Mouse (Mus musculus): ENCODE results near the gene Hapln2.

Gene Hapln2
- long read RNA-seq, experiment 1: 0 reads
- long read RNA-seq, experiment 2: 0 reads

GRCm38 (mm10) chr3:88027434-88028186 is at the start of gene Hapln2:
Gene Hapln2 (minus strand): TSS chr3:88027583.
- intact Hi-C loops (cut with DNase I): no loop called here

DNA sequence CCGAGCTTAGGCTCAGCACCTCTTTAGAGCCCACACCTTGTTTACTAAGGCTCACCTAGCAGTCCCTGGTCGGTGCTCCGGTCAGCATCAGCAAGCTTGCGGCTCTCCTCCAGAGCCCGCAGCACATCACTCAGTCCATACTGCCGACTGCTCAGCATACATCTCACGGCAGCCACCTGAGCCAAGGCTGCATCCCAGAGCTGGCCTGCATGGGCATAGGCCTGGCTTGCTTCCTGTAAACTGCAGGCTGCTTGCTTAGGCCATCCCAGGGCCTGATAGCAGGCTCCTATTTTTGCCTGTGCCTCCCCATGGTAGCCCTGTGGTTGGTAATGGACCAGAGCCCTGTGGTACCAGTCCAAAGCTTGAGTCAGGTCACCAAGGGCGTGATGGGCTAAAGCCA is 47.4 kb upstream of the Hapln2 start:
- intact Hi-C loops (cut with DNase I): loop anchor here (10.0 kb wide), 1 partner anchor 140 kb away; the partner anchor contains the start of genes Isg20l2 and Rrnad1

- intact Hi-C loops (cut with DNase I): loop anchor here (10.0 kb wide), 1 partner anchor 140 kb away; the partner anchor contains the start of genes Isg20l2 and Rrnad1
Measured at GRCm38 (mm10) chr3:88074351-88074750, 47.0 kb upstream of the Hapln2 start.

GRCm38 (mm10) chr3:88073631-88074030 is 46.2 kb upstream of the Hapln2 start:
- intact Hi-C loops (cut with DNase I): loop anchor here (10.0 kb wide), 1 partner anchor 139 kb away; the partner anchor contains the start of genes Isg20l2 and Rrnad1

GRCm38 (mm10) chr3:88071783-88072182 is 44.4 kb upstream of the Hapln2 start:
- intact Hi-C loops (cut with DNase I): loop anchor here (1.0 to 10.0 kb wide), 2 partner anchors 60 to 137 kb away; partner anchors contain the start of genes Isg20l2 and Rrnad1

GRCm38 (mm10) chr3:88068386-88068785 is 41.0 kb upstream of the Hapln2 start:
- intact Hi-C loops (cut with DNase I): no loop called here

DNA sequence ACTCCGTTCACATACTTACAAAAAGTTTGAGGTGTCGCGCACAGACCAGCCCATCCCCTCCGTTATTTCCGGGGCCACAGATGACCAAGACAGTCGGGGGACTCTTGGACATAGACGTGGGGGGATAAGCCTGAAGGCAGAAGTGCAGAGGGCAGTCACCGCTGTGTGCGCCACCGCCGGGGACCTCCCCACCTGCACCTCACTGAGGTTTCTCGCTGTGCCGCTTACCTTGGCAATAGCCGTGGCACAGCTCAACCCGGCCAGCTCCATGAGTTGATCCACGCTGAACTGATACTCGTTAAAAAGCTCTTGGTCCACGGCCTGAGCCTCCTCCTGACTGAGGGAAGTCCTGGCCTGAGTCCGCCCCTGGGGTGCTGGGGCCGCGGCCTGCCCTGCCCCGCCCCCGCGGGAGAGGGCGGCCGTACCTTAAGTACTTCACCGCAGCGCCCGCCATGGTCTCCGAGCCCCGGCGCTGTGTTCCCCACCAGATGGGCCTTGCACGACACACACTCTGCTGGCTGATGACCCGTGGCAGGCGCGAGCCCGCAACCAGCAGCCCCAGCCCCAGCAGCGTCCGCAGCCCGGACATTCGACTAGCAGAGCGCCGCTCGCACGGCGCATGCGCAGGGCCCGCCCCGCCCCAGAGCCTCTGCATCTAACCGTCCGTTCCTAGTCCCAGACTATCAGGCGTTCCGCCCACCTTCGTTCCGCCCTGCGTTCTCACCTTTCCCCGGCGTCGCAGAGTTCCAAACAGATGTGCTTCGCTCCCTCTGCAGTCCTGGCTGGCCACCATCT is 30.7 kb upstream of the Hapln2 start, which contains the start of gene Naxe:
Naxe (minus strand) TSS at position 594 of the 795 bp plus-strand sequence.
- intact Hi-C loops (cut with DNase I): loop anchor here (5.0 kb wide), 1 partner anchor 36 kb away; no protein-coding TSS in a partner anchor

DNA sequence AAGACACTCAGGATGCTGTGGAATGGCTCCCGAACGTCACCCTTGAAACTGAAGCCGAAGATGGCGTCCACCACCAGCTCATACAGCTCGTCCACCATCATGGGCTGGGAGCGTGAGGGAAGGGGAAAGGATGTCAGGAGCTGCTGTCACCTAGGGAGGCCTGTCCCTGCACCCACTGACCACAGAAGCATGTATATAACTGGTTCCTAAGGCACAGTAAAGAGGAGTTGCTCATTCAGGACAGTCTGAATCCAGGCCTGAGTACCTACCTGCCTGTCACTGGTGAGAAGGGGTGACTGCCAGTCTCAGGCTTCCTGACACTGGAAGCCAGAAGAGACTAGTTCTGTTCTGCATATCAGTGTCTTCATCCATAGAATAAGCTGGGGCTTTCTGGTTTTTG is 29.6 kb upstream of the Hapln2 start:
- intact Hi-C loops (cut with DNase I): loop anchor here (5.0 kb wide), 1 partner anchor 35 kb away; no protein-coding TSS in a partner anchor

DNA sequence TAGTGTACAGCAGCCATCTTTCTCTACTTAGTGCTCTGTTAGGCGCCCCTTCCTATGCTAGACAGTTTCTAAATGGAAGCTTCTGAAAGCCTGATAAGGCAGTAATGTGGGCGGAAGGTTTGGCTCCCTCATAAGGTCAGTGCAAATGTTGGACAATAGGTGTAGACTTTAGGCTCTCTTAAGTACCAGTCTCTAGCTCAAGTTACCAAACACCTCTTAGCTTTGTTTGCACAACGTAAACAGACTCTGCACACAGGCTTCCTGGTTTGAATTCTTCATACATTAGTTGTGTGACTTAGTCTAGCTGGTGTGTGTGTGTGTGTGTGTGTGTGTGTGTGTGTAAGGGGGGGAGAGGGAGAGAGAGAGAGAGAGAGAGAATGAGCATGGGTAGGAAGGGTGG is 22.1 kb upstream of the Hapln2 start:
- intact Hi-C loops (cut with DNase I): no loop called here

DNA sequence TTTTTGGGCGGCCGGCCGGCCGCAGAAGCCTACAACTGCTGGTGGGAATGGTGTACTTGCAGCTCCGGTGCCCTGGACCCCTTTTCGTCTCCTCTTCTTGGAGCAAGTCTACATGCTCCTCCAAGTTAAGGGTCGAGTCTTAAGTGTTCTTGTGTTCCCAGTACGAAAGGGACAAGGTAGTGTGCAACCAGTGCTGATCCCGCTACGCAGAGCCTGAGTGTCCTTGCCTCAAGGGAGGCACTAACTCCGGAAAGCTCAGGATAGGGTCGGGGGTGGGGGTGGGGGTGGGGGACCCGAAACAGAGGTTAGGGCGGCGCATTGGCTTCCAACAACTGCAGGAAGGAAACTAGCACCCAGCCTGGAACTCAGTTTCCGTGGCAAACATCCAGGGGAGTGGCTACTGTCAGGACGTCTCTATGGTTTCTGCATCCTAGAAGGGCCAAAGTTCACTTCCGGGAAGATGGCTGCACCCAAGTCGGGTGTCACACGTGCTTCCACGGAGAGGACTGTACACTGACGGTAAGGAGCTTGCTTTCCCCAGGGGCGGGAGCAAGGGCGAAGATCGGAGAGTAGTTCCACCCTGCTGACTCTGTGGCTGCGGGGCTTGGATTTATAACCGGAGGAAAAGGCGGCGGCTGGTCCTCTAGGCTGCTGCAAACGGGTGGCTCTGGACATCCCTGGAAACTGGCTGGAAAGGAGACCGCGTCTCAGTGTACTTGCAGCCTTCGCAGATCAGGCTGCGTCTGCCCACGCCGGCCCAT is 15.5 kb upstream of the Hapln2 start, which contains the start of gene Gpatch4:
Gpatch4 (plus strand) TSS at position 448 of the 761 bp plus-strand sequence.
- intact Hi-C loops (cut with DNase I): no loop called here

- intact Hi-C loops (cut with DNase I): no loop called here
Measured at GRCm38 (mm10) chr3:88035561-88036293, 8.3 kb upstream of the Hapln2 start.

DNA sequence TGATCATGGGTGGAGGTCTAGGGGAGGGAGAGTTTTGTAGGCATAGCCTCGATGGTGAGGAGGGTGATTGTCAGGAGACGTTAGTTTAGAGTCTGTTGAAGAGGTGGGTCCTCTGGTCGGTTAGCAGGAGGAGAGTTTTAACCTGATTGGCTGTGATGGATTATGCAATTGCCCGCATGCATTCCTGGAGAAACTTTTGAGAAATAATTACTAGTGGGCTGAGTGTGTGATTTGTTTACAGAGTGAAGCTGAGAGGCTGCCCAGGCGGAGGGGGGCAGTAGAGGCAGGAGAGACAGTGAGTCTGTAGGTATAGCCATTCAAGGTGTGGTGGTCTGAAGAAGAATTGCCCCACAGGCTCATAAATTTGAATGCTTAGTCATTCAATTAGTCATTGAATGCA is 6.1 kb upstream of the Hapln2 start:
- intact Hi-C loops (cut with DNase I): no loop called here

GRCm38 (mm10) chr3:88030608-88031395 is 3.4 kb upstream of the Hapln2 start:
- intact Hi-C loops (cut with DNase I): no loop called here

GRCm38 (mm10) chr3:88026823-88027222 is 560 bp downstream of the Hapln2 start:
- intact Hi-C loops (cut with DNase I): no loop called here

DNA sequence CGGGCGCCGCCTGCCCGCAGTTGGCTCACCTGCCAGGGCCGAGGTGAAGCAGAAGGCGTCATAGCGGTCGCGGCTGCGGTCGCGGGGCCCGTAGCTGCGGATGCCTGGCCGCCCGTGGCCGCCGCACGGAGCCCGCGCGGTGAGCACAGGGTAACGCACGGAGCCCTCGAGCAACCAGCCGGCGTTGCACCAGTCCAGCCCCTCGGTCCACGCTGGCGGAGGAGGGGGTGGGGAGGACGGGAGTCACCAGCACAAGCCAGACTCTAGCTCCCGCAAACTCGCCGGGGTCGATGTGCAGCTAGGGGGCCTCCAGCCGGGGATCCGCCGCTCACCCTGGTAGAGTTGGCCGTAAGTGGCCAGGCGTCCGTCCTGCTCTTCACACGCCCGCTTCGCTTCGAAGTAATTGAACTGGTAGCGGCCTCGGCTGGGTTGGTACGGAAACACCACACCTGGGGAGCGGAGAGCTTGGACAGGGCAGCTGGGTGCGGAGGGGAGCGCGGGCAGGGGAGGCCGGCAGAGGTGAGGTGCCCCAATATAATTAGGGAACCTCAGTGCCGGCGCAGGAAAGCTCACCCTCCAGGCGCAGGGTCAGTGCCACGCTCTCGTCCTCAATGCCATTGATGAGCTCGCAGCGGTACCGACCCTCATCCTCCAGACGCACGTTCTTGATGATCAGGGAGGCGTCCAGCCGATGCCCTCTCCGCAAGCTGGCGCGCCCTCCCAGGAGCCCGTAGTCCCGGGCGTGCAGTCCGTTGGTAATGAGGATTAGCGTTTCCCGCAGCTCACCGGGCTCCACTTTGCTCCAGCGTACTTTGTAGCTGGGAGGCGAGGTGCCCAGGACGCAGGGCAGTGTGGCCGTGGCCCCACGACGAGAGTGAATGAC is 4.0 kb downstream of the Hapln2 start:
- intact Hi-C loops (cut with DNase I): loop anchor here (5.0 kb wide), 1 partner anchor 34 kb away; the partner anchor contains the start of gene Naxe

- intact Hi-C loops (cut with DNase I): loop anchor here (5.0 kb wide), 1 partner anchor 35 kb away; the partner anchor contains the start of gene Naxe
Measured at GRCm38 (mm10) chr3:88022322-88023191, 4.8 kb downstream of the Hapln2 start.

DNA sequence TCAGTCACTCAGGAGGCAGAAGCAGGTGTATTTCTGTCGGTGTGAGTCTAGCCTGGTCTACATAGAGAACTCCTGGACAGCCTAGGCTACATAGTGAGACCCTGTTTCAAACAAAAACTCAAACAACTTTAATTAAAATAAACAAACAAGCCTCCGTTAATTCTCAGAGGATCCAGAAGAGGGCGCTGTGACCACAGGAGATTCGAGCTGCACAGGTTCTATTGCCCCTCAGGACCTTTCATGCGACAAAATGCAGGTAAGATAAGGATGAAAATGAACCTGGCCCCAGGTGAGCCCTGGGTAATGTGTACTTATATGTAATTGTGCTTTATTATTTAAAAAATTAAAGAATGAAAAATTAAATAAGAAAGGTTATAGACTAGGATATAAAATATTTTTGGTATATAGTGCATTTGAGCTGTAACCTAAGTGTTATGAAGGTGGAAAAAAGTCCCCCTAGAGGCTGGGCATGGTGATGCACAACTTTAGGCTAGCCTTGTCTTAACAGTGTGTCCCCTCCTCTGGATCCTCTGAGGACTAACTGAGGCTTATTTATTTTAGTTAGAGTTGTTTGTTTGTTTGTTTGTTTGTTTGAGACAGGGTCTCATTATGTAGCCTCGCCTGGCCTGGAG is 16.6 kb downstream of the Hapln2 start:
- intact Hi-C loops (cut with DNase I): loop anchor here (1.0 kb wide), 1 partner anchor 61 kb away; no protein-coding TSS in a partner anchor

All from adrenal gland (tissue).